ENCODE assay signal across 9 mouse cellular contexts in genomic region chr11:107629504-107629903, GRCm38 (mm10).
A peak's percentile ranks its signal among the peaks of the same experiment; 100 is the strongest.
DNase-seq lines count a peak whose midpoint lies in the region; TF ChIP-seq lines count a peak whose summit lies in the region.
"Had no signal": no experiment of that assay in that cellular context is flagged by ENCODE, and none has a peak within 500 bp of the region (broad histone marks: within the 10 kb centered on the region; RNA-seq: fewer than 3 reads in every experiment).

No protein-coding gene starts in this region.

- H3K4me1 ChIP-seq in bone marrow, adult 2 months (ENCODE audit: control insufficient read depth, insufficient read depth, low read length) = peaks cover 2% of the 10 kb centered on the region; the same call in 1 of the 2 replicates
- H3K4me1 ChIP-seq in forebrain, embryonic 10.5 days = no peaks in the 10 kb centered on the region
- no peaks in the 10 kb centered on the region for H3K4me1 ChIP-seq in lung, adult 2 months (ENCODE audit: control insufficient read depth, insufficient read depth, low read length)

- no peak overlapping the region for H3K4me3 ChIP-seq in bone marrow, adult 2 months (replicated peaks; ENCODE audit: control insufficient read depth, low read depth, low read length)
- no peak overlapping the region for H3K4me3 ChIP-seq in forebrain, embryonic 10.5 days
- H3K4me3 ChIP-seq in lung, adult 2 months (replicated peaks; ENCODE audit: extremely low read depth, low read depth, low read length) = no peak overlapping the region
- H3K4me3 ChIP-seq: myocyte had no signal

- intact Hi-C loops in heart, postnatal 14 days (cut with DNase I) = loop anchor here (1.0 kb wide), 1 partner anchor 224 kb away; no protein-coding TSS in a partner anchor

- 54% methylated on average over 4 of the region's 4 CpGs for WGBS in bone marrow, adult 2 months
- WGBS in forebrain, embryonic 10.5 days = 38% methylated on average over 4 of the region's 4 CpGs
- 32% methylated on average over 4 of the region's 4 CpGs for WGBS in lung, adult 2 months

- peak; percentile 17 for DNase-seq in A20 (ENCODE audit: low read depth, low spot score)
- peak; percentile 62 for DNase-seq in forebrain, embryonic 10.5 days (ENCODE audit: extremely low spot score, low spot score)
- peak; percentile 55 to 65 for DNase-seq in heart, postnatal 14 days
- peak; percentile 69 to 75 for DNase-seq in kidney, postnatal 4 days
- DNase-seq in lung, adult 2 months = peak; percentile 21
- DNase-seq in ovary, adult 18-20 months (ENCODE audit: low spot score) = peak; percentile 62
- DNase-seq in thymus, postnatal 25 days = peak; percentile 64

- H3K27ac ChIP-seq in bone marrow, adult 2 months (ENCODE audit: control insufficient read depth, insufficient read depth, low read depth, low read length, poor library complexity) = no peak overlapping the region
- no peak overlapping the region for H3K27ac ChIP-seq in forebrain, embryonic 10.5 days

- peaks cover 49% of the 10 kb centered on the region for H3K36me3 ChIP-seq in forebrain, embryonic 10.5 days (replicated peaks)

- H3K9me3 ChIP-seq in forebrain, embryonic 10.5 days = no peaks in the 10 kb centered on the region

- no peaks in the 10 kb centered on the region for H3K27me3 ChIP-seq in forebrain, embryonic 10.5 days (ENCODE audit: poor library complexity, severe bottlenecking)

- TF ChIP-seq POLR2A in bone marrow, adult 2 months (IDR thresholded peaks at IDR 0.05; ENCODE audit: borderline replicate concordance, control insufficient read depth, low read depth, low read length) = no peak
- no peak for TF ChIP-seq POLR2A in lung, adult 2 months (IDR thresholded peaks at IDR 0.05; ENCODE audit: borderline replicate concordance, extremely low read depth, low read depth, low read length)

- peak; percentile 29; the same call in 1 of the 2 replicates for TF ChIP-seq CTCF in bone marrow, adult 2 months (IDR thresholded peaks at IDR 0.05; ENCODE audit: control insufficient read depth, insufficient read depth, low read length)
- TF ChIP-seq CTCF in lung, adult 2 months (IDR thresholded peaks at IDR 0.05; ENCODE audit: insufficient read depth, low read length) = peak; percentile 77

Comparison
In these comparisons a context has a peak if more than half of its experiments do, and no peak if none do; other contexts are left out.
1. DNase-seq: peak in every context shown above with its lines; median percentile 72 in kidney, postnatal 4 days; 64 in thymus, postnatal 25 days; 62 in forebrain, embryonic 10.5 days; 62 in ovary, adult 18-20 months; 60 in heart, postnatal 14 days; 21 in lung, adult 2 months; 17 in A20.